Mouse (Mus musculus) brain, embryonic 14.5 days (tissue): ENCODE results near the gene Defb19. TPM values are rescaled to one million over a fixed set of nuclear protein-coding genes. Genes with fewer than 3 reads are reported as not detected.

Experiments used
- DNase-seq: peaks from one replicate; pipeline ENCODE4 v3.0.0-alpha.2; 2011; ENCODE audit warnings: low read depth
- CTCF ChIP-seq: fragments of 200-500 bp; IDR thresholded peaks from 2 replicates; pipeline ENCODE4 v1.5.1; 2012; ENCODE audit warnings: inconsistent platforms, mild to moderate bottlenecking, moderate library complexity, borderline replicate concordance; ENCODE audit not compliant: insufficient read depth, insufficient read length; ENCODE audit errors: extremely low read depth
- POLR2A ChIP-seq: fragments of 200-500 bp; IDR thresholded peaks from 2 replicates; pipeline ENCODE4 v1.6.1; 2012; ENCODE audit warnings: mild to moderate bottlenecking, inconsistent platforms, borderline replicate concordance; ENCODE audit not compliant: poor library complexity, insufficient read depth, insufficient read length, severe bottlenecking; ENCODE audit errors: extremely low read depth
- polyA plus RNA-seq: library from polyadenylated mRNA; depleted of rRNA; stranded (reverse); fragments of >200 nt; gene quantifications from 2 replicates; pipeline ENCODE4 v1.2.3, GENCODE M21; 2012; rRNA removed

Gene Defb19
- not detected in 2 replicates for polyA plus RNA-seq

- TF ChIP-seq CTCF, result no peak
- no peak for TF ChIP-seq POLR2A
- DNase-seq, result no peak
These were observed at the start of gene Defb19 for GRCm38 (mm10) chr2:152580107-152580506. Gene Defb19 (minus strand): TSS chr2:152580312.

GRCm38 (mm10) chr2:152629904-152630303, 49.8 kb upstream of the Defb19 start:
- TF ChIP-seq CTCF, result no peak
- TF ChIP-seq POLR2A, result no peak
- DNase-seq, result no peak

- TF ChIP-seq POLR2A (no peak), CTCF (no peak)
- DNase-seq, result no peak
These were observed 49.1 kb upstream of the Defb19 start for GRCm38 (mm10) chr2:152629239-152629638.

- TF ChIP-seq POLR2A (no peak), CTCF (no peak)
- no peak for DNase-seq
These were observed 48.0 kb upstream of the Defb19 start for GRCm38 (mm10) chr2:152628066-152628465.

- TF ChIP-seq POLR2A (no peak), CTCF (no peak)
- DNase-seq, result no peak
These were observed 46.9 kb upstream of the Defb19 start, which contains the start of gene Rem1 for GRCm38 (mm10) chr2:152626774-152627591. Gene Rem1 (plus strand): TSS chr2:152626951.

GRCm38 (mm10) chr2:152625256-152625655, 45.1 kb upstream of the Defb19 start:
- peak; percentile 68 for DNase-seq
- TF ChIP-seq CTCF (no peak), POLR2A (no peak)

GRCm38 (mm10) chr2:152624566-152624965, 44.5 kb upstream of the Defb19 start:
- no peak for DNase-seq
- TF ChIP-seq POLR2A, result no peak
- TF ChIP-seq CTCF, result no peak

GRCm38 (mm10) chr2:152622953-152623352, 42.8 kb upstream of the Defb19 start, which contains the start of gene Defb25:
Gene Defb25 (minus strand): TSS chr2:152623053.
- no peak for DNase-seq
- no peak for TF ChIP-seq CTCF
- TF ChIP-seq POLR2A, result no peak

- no peak for DNase-seq
- TF ChIP-seq CTCF (no peak), POLR2A (no peak)
These were observed 42.0 kb upstream of the Defb19 start for GRCm38 (mm10) chr2:152622151-152622550.

GRCm38 (mm10) chr2:152620367-152621134, 40.4 kb upstream of the Defb19 start:
- TF ChIP-seq POLR2A, result no peak
- no peak for DNase-seq

- DNase-seq, result no peak
- TF ChIP-seq CTCF, result peak; percentile 37; the same call in 1 of the 2 replicates
- TF ChIP-seq POLR2A, result no peak
These were observed 37.3 kb upstream of the Defb19 start for GRCm38 (mm10) chr2:152617374-152617773.

- DNase-seq, result no peak
- TF ChIP-seq CTCF (no peak), POLR2A (no peak)
These were observed 36.4 kb upstream of the Defb19 start for GRCm38 (mm10) chr2:152616470-152616869.

- peak; percentile 87 for DNase-seq
- no peak for TF ChIP-seq POLR2A
- peak; percentile 85 for TF ChIP-seq CTCF
These were observed 35.5 kb upstream of the Defb19 start for GRCm38 (mm10) chr2:152615563-152615962.
